Mouse (Mus musculus): Measurements from ENCODE around the gene Dync1i2.

Gene Dync1i2

DNA sequence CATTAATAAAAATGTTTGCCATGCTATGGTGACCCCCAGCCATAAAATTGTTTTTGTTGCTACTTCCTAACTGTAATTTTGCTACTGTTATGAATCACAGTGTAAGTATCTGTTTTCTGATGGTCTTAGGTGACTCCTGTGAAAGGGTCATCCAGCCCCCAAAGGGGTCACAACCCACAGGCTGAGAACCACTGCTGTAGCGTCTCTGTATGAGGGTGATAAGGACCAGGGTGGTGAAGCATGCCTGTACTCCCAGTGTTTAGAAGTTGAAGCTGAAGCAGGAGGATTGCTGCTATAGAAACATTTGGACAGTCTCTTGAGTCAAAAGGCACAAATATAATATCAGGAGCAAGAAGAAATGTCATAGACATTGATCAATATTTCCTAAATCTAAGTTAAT, 57.8 kb downstream of the Dync1i2 start:
- DNase-seq (ENCODE audit: low spot score in 2 of 2) = no peak

DNA sequence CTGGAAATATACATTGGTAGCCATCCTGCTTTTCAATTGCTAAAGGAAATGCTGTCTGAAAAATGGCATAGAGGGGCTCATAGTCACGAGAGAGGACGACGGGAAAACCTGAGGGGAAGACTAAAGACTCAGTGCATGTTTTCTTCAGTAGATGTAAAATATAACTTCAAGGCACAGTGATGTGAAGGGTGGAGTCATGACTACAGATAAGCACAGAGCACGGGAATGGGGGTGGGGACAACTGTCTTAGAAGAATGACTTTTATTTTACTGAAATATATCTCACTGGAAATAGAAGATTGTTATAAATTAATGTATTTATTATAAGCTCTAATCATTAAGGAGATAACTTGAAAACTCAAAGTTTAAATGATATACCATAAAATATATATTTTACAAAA, 58.6 kb downstream of the Dync1i2 start:
- no peak for DNase-seq (ENCODE audit: low spot score in 2 of 2)

DNA sequence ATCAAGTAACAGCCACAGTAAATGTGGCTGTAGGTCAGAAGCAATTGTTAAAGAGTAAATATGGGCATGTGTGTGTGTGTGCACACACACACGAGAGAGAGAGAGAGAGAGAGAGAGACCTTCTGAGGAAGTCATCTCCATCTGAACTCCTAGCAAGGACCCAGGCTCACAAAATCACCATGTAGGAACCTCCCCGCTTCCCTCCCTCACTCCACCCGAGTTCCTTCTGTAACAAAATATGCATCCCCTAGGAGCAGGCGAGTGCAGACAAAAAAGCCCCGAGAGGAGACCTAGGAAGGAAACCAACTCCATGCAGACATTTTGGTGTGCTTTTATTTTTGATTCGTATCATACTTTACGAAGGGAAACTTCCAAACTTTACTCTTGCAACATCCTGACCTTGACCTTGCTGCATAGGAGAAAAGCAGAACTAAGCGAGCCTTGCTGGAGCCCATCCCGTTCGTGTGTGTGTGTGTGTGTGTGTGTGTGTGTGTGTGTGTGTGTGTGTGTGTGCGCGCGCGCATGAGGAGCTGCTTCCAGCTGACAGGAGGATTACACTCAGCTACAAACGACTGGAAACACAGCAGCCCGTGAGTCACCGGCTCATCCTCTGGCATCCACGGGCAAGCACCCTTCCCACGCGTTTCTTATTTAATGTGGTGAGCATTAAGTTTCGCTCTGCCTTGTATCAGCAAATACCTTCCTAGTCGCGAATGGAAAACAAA, 62.6 kb downstream of the Dync1i2 start:
- peak; percentile 27 to 64 for DNase-seq (ENCODE audit: low spot score in 2 of 2)

DNA sequence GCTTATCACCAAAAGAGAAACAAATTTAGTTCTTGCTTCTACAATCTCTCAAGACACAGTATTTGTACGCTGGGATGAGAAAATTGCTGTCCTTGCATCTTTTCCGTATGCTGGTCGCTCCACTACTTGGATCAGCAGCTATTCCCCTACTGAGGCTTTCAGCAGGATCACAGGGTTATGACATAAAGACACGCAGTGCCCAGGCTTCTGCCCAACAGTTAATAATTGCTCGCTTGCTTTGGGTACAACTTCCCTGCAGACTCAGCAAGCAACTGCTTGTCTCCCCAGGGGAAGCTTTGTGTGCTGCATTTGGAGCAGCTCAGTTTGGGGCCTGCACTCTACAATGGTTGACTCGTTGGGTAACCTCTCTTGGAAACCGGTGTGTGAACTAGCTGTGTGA, 64.2 kb downstream of the Dync1i2 start:
- DNase-seq (ENCODE audit: low spot score in 2 of 2) = no peak

DNA sequence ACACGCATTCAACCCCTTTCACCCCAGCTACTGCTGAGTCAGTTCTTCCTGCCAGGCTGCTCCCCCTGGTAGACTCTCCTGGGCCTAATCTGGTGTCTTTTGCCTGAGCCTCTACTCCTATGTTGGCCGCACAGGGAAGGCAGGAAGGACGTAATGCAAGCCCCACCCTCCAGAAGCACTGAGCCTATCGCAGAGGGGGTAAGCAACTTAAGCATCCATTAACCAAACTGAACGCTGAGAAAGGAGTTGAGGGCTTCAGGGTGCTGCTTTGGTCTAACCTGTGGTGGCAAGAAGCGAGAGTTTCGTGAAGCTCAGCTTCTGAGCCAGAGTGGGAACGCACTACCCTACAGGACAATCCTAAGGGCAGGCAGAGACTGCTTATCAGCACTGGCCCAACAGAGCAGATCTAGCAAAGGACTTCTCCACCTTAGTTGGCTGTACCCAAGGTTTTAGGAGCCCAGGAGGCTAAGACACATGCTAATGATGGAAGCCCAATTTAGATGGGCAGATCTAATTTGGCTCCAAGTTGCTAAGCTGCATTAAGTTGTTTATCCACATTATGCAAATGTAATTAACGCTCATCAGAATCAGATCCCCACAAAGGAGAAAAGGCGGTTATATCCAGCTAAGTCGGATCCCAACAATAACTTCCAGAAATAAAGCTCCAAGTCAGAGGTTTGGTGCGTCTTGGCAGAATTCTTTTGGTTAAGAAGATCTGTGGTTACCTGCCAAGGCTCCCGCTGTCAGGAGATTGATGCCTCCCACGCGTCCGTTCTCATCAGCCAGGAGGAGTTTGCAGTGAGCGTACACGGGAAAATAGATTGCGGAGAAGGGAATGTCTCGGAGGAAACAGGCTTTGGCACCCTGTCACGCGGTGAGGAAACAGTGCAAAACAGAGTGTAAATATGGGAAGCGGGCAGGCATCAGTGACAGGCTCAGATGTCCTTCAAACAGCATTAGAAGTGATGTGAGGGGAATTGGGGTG, 67.6 kb downstream of the Dync1i2 start:
- DNase-seq (ENCODE audit: low spot score in 2 of 2) = peak in 1 of 2 experiments; percentile 46

DNA sequence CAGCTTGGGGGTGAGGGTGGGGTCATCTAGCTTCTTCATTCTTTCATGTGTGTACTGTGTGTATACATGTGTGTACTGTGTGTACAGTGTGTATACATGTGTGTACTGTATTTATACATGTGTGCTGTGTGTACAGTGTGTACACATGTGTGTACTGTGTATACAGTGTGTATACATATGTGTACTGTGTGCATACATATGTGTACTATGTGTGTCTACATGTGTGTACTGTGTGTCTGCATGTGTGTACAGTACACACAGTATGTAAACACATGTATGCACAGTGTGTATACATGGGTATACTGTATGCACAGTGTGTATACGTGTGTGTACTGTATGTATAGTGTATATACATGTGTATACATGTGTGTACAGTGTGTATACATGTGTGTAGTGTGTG, 70.5 kb downstream of the Dync1i2 start:
- DNase-seq (ENCODE audit: low spot score in 2 of 2) = no peak

DNA sequence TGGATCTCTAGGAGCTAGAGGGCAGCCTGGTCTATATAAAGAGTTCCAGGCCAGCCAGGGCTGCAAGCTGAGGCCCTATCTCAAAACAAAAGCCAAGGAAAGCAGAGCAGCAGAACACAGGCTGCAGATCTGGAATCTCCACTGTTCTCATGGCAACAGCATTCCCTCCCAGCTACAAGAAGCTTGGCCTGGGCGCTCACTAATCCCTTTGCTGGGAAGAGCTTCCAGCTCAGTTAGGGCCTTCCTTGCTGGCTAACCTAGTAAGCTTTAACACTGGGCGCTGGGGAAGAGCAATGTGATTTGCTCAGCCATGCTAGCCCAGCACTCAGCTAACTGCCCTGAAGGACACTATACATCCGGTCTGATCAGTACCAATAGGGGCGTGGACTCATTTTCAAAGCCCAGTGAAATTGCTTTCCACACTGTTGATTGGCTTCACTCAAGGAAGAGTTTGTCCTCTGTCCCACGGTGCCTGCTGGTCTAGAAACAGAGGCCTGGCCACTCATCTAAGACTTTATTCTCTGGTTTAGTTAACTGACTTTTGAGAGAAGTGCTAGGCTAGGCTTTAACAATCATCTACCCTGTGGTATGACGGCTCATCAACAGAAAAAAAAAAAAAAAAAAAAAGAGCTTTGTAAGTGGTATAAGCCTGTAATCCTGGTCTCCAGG, 78.7 kb downstream of the Dync1i2 start:
- peak; percentile 6 to 11 for DNase-seq (ENCODE audit: low spot score in 2 of 2)

DNA sequence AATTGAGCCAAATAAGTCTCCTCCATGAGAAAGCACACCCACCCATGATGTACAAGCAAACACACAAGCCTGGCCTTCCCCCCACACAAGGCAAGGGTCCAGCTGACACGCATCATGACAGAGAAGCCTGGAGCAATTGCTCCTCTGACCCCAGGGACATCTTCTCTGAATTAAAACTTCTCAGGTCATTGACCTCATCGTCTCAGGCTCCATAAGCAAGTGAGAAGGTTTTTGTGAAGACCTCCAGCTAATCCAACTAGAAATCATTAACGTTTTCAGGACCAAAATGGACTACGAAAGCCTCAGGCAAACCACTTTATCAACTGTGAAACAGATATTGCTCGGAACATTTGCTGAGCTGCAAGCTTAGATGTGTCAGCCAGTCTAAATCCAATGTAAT, 80.1 kb downstream of the Dync1i2 start:
- no peak for DNase-seq (ENCODE audit: low spot score in 2 of 2)

DNA sequence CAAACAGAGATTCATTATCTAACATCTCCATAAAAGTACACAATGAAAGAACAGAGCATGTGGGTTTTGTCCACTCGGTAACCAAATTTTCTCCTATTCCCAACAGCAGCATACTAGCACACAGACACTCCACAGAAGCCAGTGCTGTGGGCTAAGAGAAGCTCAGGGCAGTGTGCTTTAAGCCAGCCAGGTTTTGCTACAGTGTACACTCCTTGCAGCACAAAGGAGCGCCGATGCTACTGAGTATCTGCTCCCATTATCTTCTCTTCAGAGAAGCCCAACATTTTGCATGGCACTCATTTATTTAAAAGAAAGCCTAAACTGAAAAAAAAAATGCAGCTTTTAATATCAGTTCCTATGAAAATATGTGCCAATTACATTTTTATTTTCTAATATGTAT, 82.5 kb downstream of the Dync1i2 start:
- DNase-seq (ENCODE audit: low spot score in 2 of 2) = no peak

DNA sequence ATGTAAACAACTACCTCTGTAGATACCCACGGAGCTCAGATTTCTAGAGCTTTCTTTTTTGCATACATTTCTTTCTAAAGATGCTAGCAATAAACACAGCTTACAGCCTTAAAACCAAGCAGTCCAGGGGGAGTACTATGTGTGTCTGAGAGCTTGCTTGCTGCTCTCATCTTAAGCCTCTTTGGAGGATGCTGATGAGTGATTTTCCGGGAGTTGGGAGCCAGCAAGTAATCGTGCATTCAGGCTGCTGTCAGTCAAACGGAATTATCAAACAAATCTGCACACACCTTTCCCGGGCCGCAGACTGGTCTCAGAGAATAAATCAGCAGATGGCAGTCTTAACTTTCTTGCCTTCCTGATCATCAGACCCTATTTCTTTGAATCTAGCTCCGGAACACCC, 83.0 kb downstream of the Dync1i2 start:
- no peak for DNase-seq (ENCODE audit: low spot score in 2 of 2)

DNA sequence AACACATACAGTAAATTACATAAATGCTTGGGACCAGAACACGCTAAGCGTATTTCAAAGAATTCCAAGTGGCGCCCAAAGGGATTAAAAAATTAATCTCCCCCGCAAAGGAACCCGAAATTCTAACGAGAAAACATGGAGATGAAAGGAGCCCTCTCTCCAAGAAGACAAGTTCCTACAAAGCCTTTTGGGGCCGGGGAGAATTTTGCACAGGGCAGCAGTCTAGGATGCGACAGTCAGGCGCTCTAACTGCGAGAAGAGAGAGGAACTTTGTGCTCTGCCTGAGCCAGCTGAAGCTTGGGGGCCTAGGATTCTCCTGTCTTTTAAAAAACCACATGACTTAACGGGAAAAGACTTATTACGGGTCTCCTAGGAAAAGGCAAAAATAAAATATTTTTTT, 84.3 kb downstream of the Dync1i2 start:
- DNase-seq (ENCODE audit: low spot score in 2 of 2) = no peak

DNA sequence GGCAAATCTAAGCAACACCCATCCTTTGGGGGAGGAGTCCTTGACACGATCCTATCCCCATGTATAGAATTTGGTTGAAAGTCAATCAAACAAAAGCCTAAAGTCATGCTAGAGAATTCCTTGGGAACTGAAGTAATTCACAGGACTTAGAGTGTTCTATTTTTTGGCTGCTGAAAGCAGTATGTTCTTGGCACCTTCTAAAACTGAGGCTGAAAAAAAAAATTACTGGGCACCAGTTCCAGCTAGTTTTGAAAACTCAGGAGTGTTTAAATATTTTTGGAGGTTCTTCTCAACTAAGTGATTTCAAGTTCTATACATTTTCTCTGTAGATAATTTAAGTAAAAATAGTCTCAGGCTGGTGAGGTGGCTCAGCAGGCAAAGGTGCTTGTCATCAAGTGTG, 86.0 kb downstream of the Dync1i2 start:
- DNase-seq (ENCODE audit: low spot score in 2 of 2) = no peak

DNA sequence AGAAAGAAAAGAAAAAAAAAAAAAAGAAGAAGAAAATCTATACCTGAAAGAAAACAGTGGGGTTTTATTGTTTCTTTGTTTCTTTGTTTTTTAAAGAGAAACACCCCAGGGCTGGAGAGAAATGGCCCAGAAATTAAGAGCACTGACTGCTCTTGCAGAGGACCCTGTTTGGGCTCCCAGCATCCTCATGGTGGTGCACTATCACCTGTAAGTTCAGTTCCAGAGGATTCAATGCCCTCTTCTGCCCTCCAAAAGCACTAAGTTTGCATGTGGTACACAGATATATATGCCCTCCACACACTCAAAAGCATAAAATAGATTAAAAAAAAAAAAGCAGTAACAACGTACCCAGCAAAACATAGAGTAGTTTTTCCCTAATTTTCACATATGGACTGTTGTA, 87.2 kb downstream of the Dync1i2 start:
- DNase-seq (ENCODE audit: low spot score in 2 of 2) = no peak

DNA sequence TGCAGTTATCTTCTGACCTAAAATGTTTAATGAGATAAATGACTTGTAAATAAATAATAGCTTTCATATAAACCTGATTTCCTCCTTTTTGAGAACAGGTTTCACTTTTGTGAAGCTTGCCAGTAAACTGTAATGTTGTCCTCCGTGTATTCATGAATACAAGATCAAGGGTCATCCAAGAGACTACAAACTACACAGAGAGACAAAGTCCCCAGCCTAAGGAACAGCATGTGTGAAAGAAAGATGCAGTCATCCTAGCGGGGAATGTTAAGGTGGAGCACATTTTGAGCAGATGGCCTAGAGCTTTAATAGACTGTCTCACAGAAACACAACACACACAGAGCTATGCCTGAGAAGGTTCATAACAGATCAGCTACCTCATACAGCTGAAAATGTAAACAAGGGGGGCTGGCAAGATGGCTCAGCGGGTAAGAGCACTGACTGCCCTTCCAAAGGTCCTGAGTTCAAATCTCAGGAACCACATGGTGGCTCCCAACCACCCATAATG, 90.7 kb downstream of the Dync1i2 start:
- DNase-seq (ENCODE audit: low spot score in 2 of 2) = no peak

DNA sequence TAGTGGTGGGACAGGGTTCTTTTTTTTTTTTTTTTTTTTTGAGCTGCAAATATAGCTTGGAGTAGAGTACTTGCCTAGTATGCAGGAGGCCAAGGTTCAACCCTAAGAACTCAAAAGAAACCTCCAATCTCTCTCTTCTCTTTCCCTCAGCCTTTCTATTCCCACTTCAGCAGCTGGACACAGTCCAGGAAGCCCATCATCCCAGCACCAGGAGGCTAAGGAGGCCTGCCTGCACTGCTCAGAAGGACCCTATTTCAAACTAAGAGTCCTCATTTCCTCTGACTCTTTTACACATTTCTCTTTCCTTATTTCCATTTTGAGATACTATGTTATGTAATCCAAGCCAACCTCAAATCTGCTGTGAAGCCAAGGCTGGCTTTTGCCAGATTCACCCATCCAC, 91.7 kb downstream of the Dync1i2 start:
- DNase-seq (ENCODE audit: low spot score in 2 of 2) = no peak

DNA sequence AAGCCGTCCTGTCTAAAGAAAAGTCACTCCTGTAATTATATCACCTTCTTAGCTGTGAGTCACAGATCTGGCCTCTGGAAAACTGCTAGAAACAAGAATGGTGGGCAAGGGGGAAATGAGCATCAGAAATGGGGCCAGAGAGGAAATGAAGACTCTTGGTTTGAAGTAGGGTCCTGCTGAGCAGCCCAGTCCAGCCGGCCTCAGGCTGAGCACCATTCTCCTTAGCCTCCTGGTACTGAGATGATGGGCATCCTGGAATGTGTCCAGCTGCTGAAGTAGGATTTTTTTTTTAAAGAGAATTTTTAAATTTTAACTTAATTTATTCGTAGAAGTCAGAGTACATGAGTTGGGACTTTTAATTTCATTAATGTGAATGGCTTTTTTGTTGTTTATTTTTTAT, 93.3 kb downstream of the Dync1i2 start:
- DNase-seq (ENCODE audit: low spot score in 2 of 2) = no peak

DNA sequence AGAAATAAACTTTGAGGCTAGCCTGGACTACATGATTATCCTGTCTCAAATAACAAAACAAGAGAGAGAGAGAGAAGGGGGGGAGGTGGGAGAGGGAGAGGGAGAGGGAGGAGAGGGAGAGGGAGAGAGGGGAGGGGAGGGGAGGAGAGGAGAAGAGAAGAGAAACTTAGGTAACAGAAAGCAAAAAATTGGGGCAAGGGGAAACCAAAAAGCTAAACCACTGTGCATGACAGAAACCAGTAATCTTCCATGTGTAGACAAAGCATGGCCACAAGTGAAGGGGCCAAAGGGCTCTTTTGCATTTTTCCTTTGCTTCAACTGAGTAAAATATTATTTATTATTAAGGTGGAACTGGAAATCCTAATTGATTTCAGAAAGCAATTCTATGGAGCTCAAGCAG, 94.9 kb downstream of the Dync1i2 start:
- DNase-seq (ENCODE audit: low spot score in 2 of 2) = no peak

DNA sequence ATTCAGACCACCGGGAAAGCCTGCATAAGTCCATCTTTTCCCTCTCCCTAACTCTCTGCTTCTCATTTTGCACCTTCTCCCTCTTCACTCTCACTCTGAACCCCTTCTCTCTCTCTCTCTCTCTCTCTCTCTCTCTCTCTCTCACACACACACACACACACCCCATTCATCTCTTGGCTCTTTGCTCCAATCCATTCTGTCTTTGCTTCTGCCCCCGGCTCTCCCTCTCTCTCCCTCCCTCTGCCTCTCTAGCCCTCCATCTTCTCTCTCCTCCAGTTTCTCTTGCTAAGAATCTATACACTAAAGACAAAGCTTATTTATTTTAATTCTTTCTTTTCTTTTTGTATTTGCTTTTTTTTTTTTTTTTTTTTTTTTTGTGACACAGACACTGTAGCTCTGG, 98.2 kb downstream of the Dync1i2 start:
- no peak for DNase-seq (ENCODE audit: low spot score in 2 of 2)

DNA sequence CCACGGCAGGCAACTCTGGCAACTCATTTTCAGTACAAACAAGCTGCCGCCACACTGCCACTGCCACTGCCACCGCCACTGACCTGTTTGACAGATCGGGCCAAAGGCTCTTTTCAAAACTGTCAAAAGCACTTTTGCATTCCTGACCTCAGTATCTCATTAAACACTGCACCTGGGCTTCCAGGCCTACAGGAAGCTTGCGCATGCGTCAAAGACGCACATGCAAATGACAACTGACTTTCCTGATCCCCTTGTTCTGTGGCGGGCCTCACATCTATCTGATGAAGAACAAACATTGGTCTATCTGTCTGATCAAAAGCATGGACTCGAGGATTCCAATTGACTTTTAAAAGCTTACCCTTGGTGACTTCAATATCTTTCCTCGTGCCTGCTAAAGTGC, 100.6 kb downstream of the Dync1i2 start:
- DNase-seq (ENCODE audit: low spot score in 2 of 2) = no peak
